Mouse (Mus musculus): ENCODE results near the gene Cfd. TPM values are rescaled to one million over a fixed set of nuclear protein-coding genes. Genes with fewer than 3 reads are reported as not detected.

Cfd gene
- total RNA-seq, 2 experiments from 2014 or later = 85.8 to 154 TPM

GRCm38 (mm10) chr10:79860079-79860911, 30.4 kb upstream of the Cfd start:
- no peak for DNase-seq (ENCODE audit: low spot score in 2 of 2)

DNA sequence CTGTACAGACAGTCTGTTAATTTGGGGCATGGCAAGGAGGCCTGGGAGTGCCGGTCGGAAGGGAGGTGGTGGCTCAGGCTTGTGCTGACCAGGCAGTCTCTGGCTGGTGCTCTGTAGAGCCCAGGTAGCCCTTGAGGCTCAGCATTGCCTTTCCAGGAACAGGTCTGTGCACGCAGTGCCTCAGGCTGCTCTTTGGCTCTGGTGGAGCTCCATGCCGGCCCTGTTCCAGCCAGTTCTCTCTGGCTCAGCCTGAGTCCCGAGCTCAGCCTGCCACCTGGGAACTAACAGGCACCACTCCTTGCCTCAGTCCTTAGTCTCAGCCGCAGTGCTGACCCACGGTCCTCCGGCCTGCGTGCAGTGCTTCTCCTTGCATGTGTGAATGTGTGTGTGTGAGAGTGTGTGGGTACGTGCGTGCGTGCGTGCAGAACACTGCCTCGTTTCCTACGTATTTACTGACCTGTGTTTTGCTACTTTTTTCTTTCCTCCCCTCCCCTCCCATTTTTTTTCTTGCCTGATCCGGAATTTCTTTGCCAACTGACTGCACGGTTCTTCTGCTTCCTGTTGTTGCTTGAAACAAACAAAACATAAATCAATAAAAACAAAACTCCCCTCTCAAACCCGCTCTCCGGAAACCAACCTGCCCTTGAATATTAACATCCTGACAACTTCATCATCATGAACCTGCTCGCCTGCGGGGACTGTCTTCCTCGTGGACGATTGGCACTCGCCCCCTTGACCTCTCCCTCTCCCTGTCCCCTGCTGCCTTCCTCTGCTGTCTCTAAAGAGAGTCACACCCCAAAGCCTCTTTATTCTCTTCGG, 29.2 kb upstream of the Cfd start:
- DNase-seq (ENCODE audit: low spot score in 2 of 2) = no peak

DNA sequence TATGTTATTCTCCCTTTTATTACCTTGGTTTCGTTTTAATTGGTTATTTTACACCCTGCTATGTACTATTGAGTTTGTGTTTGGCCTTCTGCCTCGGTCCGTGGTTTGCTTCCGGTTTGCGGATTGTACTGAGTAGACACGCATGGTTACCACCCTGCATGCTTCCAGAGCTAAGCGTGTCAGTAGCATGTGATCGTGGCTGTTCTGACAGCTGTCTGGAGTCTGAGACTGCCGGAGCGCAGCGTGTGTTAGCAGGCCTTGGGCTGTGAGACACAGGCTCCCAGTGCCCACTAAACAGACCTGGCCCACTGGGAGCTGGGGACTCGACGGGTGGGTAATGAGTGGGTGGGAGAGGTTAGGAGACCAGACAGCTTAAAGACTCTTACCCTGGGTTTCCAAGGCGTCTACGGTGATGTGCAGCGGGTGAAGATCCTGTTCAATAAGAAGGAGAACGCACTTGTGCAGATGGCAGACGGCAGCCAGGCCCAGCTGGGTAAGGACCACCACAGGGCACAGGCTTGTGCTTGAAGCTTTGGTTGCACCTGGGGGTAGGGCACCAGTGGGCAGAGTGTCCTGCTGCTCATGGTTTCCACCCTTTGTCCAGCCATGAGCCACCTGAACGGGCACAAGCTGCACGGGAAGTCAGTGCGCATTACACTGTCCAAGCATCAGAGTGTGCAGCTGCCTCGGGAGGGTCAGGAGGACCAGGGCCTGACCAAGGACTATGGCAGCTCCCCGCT, 28.4 kb upstream of the Cfd start:
- no peak for DNase-seq (ENCODE audit: low spot score in 2 of 2)

- no peak for DNase-seq (ENCODE audit: low spot score in 2 of 2)
Observed at GRCm38 (mm10) chr10:79862925-79863324, 27.7 kb upstream of the Cfd start.

DNA sequence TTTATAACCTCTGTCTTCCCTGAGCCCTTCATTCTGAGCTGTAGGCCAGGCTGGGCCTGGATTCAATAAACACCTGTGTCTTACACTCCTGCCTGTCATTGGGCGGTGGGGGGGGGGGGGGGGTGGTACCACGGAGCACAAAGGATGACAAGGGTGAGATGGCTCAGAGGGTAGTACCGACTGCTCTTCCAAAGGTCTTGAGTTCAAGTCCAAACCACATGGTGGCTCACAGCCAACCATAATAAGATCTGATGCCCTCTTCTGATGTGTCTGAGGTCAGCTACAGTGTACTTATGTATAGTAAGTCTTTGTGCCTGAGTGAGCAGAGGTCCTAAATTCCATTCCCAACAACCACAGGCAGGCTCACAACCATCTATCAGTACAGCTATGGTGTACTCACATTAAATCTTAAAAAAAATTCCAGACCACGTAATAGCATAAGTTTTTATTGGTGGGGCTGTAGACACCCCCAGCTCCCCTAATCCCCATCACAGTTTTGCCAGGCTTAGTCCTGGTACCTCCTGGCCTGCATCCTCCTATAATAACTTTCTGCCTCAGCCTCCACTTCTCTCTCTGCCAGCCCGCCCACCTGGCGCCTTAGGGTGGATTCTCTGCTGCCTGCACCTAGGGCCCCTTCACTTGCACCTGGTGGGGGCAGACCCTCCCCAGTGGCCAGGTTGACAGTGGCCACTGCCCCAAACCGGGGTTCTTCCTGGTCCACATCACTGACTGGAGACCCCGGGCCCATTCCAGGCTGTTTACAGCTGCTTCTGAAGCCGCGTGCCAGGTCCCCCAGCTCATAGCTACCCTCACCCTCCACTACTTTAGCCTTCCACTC, 26.1 kb upstream of the Cfd start:
- no peak for DNase-seq (ENCODE audit: low spot score in 2 of 2)

DNA sequence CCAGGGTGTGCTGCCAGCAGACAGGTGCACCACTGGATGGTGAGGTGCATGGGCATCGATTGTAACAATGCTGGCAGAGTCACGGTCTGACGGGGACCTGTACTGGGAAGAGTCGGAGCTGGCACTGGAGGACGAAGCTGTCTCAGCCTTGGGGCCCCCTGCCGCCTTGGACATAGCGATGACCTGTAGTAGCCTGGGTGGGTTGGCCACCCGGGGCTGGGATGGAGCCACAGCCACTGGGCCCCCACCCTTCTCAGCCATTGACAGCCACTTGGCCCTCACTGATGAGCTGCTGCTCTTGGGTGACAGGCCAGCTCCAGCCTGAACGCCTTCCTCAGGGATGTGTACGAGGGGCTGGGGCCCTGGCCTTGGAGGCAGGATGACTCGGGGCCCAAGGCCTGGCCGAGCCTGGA, 25.5 kb upstream of the Cfd start:
- no peak for DNase-seq (ENCODE audit: low spot score in 2 of 2)

- DNase-seq (ENCODE audit: low spot score in 2 of 2) = no peak
Observed at GRCm38 (mm10) chr10:79865801-79866295, 24.8 kb upstream of the Cfd start.

GRCm38 (mm10) chr10:79866601-79867000, 24.1 kb upstream of the Cfd start:
- no peak for DNase-seq (ENCODE audit: low spot score in 2 of 2)

DNA sequence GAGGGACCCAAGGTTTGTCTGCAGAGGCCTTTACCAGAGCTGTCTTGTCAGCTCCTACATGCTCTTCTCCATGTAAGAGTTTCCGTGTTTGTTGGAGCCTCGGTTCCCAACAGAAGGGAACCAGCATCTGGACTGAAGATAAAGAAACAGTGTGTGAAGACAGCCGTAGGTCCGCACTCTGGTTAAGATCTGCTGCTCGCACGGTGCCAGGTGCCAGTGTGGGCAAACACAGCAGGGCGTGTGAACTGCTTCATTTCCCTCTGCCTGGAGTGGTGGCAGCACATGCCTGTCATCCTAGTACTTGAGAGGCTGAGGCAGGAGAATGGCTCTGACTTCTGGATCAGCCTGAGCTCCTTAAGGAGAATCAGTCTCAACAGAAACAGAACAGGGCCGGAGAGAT, 18.8 kb upstream of the Cfd start:
- no peak for DNase-seq (ENCODE audit: low spot score in 2 of 2)

GRCm38 (mm10) chr10:79872862-79873261, 17.8 kb upstream of the Cfd start:
- DNase-seq (ENCODE audit: low spot score in 2 of 2) = no peak

- DNase-seq (ENCODE audit: low spot score in 2 of 2) = no peak
Observed at GRCm38 (mm10) chr10:79873313-79873712, 17.3 kb upstream of the Cfd start.

DNA sequence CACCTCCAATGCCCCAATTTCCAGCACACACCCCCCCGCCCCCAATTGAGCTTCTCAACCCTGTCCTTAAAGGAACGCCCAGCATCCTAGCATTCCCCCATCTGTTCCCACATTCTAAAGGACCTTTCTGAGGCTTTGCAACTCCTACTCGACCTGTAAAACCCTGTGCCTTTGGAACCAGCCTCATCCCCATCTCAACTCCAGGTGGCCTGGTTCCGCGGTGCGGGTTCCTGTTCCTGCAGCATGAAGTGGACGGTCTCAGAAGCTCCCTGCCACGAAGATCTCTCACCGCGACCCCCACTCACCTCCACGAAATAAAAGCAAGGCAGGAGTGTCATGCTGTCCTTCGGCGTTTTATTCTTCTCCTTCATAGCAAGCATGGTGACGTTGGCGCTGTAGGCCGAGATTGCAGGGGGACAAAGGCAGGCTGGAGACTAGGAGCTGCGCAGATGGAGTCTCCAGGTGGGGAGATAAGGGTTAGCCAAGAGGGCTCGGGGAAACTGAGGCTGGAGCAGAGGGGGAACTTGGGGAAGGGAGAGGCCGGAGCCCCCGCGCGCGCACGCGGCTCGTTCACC, 16.9 kb upstream of the Cfd start:
- DNase-seq (ENCODE audit: low spot score in 2 of 2) = no peak

GRCm38 (mm10) chr10:79874290-79874862, 16.3 kb upstream of the Cfd start, which contains the start of the genes Prtn3 and Plppr3:
Gene Prtn3 (plus strand): TSS chr10:79874476.
Gene Plppr3 (minus strand): TSS chr10:79874634.
- DNase-seq (ENCODE audit: low spot score in 2 of 2) = no peak

- no peak for DNase-seq (ENCODE audit: low spot score in 2 of 2)
Observed at GRCm38 (mm10) chr10:79877174-79877573, 13.5 kb upstream of the Cfd start.

- DNase-seq (ENCODE audit: low spot score in 2 of 2) = no peak
Observed at GRCm38 (mm10) chr10:79877757-79878156, 12.9 kb upstream of the Cfd start.

DNA sequence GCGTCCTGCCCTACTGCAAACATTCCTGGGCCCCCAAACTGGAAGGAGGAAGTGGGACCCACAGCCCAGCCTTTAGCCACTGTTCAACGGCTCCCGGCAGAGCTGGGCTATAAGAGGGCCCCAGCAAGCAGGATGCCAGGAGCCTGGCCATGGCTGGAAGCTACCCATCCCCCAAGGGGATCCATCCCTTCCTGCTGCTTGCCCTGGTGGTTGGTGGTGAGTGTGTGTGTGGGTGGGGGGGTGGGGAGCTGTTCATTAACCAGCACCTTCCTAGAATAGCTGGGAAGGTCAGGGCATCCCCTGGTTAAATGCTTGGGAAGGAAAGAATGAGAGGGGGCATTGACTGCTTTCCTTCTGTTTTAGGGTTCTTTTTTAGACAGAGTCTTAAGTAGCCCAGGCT, 11.1 kb upstream of the Cfd start:
- no peak for DNase-seq (ENCODE audit: low spot score in 2 of 2)

GRCm38 (mm10) chr10:79880721-79881120, 9.9 kb upstream of the Cfd start:
- no peak for DNase-seq (ENCODE audit: low spot score in 2 of 2)

DNA sequence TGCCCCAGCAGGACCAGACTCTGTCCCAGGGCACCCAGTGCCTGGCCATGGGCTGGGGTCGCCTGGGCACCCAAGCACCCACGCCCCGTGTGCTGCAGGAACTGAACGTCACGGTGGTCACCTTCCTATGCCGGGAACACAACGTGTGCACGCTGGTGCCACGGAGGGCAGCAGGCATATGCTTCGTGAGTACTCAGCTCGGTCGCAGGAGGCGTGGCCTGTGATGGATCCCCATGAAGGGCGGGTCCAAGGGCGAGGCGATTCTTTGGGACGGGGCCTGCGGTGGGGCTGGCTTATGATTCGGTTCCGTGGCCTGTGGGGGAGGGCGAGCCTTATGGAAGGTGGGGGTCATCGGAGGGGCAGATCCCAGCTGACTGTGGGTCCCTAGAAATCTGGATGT, 8.7 kb upstream of the Cfd start:
- DNase-seq (ENCODE audit: low spot score in 2 of 2) = no peak

DNA sequence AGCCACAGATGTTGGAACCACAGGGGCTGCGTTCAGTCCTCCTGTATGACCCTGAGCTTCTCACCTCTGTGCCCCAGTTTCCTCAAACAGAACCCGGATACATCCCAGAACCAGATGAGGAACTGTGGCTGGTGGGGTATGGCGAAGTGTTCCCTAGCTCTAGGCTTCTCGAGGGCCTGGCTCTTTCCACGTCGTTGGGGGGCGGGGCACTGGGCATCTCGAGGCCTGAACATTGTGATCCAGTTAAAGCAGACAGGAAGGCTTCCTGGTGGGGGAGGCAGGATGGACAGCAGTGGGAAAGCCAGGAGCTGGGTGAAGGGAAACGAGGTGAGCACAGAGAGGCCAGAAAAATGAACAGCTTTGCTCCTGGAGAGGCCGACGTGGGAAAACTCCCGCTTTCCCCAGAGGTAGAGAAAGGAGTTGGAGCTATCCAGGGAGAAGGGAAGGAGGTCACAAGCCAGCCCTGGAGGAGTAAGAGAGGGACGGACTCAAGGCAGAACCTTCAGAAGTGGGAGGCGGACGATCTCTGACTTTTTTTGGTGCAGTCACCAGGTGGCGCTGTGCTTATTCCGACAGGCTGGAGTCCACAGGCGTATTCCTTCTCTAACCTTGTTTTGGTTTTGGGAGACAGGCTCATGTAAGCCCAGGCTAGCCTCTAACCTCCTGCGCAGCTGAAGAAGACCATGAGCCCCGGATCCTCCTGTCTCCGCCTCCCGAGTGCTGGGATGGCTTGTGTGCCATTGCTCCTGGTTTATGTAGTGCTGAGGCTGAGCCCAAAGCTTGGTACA, 7.2 kb upstream of the Cfd start:
- peak in 1 of 2 experiments; percentile 77 for DNase-seq (ENCODE audit: low spot score in 2 of 2)

Measured in gastrocnemius, postnatal 4 days (tissue).